Mouse (Mus musculus): ENCODE measurements around the gene Pygl. TPM values are rescaled to one million over a fixed set of nuclear protein-coding genes. Genes with fewer than 3 reads are reported as not detected.

Gene Pygl
- polyA plus RNA-seq, 1 experiment from 2014 or later = 4.9 TPM

DNA sequence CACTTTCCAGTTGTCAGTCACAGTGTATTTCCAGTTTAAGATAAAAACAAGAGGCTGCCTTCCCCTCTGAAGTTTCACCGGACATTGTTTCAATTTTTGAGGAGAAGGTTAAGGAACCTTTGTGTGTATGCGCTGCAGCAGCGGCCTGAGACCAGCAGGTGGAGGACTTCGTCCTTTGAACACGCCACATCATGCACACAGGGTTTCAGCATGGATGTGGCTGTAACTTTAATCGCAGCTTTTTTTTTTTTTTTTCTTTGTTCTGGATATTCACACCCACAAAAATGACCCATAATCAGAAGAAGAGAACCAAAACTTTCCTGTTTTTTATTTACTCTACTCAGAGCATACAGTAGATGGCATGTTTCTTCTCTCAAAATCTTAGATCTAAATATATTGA is 3.1 kb upstream of the Pygl start:
- WGBS = 5% methylated on average over 6 of the region's 6 CpGs
- Histone ChIP-seq H3K27ac (ENCODE audit: low read depth, low read length) (no peak overlapping the region), H3K4me2 (ENCODE audit: low read length) (no peak overlapping the region), H3K9me3 (replicated peaks; ENCODE audit: control insufficient read depth, low read length) (no peaks in the 10 kb centered on the region), H3K36me3 (ENCODE audit: control insufficient read depth, insufficient read depth, low read length) (no peaks in the 10 kb centered on the region), H3K4me1 (ENCODE audit: control insufficient read depth, insufficient read depth, low read length) (peaks cover 9% of the 10 kb centered on the region), H3K9ac (ENCODE audit: low read length) (no peak overlapping the region), H3K27me3 (replicated peaks; ENCODE audit: control insufficient read depth, insufficient read depth, low read length) (no peaks in the 10 kb centered on the region), H3K4me3 (ENCODE audit: low read depth, low read length) (no peak overlapping the region)
- DNase-seq (ENCODE audit: low spot score) (peak; percentile 88), ATAC-seq (peak; percentile 70)

DNA sequence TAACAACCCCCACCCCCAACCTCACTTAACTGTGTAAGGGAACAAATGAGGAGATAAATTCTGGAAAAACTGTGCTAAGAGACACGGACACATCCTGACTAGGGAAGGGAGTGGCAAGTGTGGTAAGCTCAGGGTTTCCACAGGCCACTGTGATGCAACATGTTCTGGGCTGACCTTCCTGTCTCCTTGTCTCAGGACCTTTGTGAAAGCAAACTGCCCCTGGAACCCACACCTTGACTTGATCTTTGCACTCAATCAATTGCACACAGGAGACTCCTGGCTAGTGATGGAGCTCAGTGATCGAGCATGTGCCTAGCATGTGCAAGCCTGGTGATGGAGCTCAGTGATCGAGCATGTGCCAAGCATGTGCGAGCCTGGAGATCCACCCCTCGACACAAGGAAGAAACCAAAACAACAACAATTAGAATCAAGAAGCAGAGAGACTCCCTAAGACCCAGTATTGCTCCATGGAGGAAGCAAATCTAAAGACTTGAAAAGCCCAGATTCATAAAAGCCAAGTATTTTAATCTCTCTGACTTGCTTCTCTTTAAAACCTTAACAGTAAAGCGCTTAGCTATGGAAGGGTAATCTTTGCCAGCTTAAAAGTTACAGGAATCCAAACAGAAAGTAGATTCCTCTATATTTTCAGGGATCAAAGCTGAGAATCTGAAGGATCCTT is 2.5 kb upstream of the Pygl start:
- Histone ChIP-seq H3K4me2 (ENCODE audit: low read length) (no peak overlapping the region), H3K36me3 (ENCODE audit: control insufficient read depth, insufficient read depth, low read length) (no peaks in the 10 kb centered on the region), H3K9me3 (replicated peaks; ENCODE audit: control insufficient read depth, low read length) (no peaks in the 10 kb centered on the region), H3K9ac (ENCODE audit: low read length) (no peak overlapping the region), H3K4me3 (ENCODE audit: low read depth, low read length) (no peak overlapping the region), H3K4me1 (ENCODE audit: control insufficient read depth, insufficient read depth, low read length) (peaks cover 6% of the 10 kb centered on the region), H3K27ac (ENCODE audit: low read depth, low read length) (no peak overlapping the region), H3K27me3 (replicated peaks; ENCODE audit: control insufficient read depth, insufficient read depth, low read length) (no peaks in the 10 kb centered on the region)
- WGBS = 87% methylated on average over 6 of the region's 6 CpGs
- no peak for DNase-seq (ENCODE audit: low spot score)
- no peak for ATAC-seq

DNA sequence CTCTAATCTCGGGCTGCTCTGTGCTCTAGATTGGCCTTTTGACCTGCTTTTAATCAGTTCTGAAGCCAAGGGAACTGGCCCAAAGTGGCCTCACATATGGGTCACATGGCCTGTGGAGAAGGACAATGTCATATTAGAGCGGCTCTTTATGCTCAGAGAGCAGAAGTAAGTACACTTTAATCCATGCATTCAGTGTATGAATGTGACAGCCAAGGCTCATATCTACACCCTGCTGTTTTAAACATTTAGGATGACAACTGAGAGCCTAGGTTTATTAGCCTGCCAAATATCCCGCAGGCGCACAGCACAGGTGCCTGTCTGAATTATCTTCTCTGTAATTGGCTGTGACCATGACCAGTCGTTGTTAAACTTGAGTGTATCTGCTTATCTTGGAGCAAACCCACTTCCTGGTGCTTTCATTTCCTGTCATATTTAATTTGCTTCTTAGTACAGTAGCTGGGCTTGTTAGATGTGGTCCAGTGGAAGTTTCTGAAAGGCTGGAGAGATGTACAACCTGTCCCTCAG is 794 bp upstream of the Pygl start:
- Histone ChIP-seq H3K9ac (ENCODE audit: low read length) (no peak overlapping the region), H3K4me1 (ENCODE audit: control insufficient read depth, insufficient read depth, low read length) (peaks cover 5% of the 10 kb centered on the region), H3K4me2 (ENCODE audit: low read length) (no peak overlapping the region), H3K4me3 (ENCODE audit: low read depth, low read length) (no peak overlapping the region), H3K27ac (ENCODE audit: low read depth, low read length) (no peak overlapping the region), H3K9me3 (replicated peaks; ENCODE audit: control insufficient read depth, low read length) (no peaks in the 10 kb centered on the region), H3K36me3 (ENCODE audit: control insufficient read depth, insufficient read depth, low read length) (no peaks in the 10 kb centered on the region), H3K27me3 (replicated peaks; ENCODE audit: control insufficient read depth, insufficient read depth, low read length) (0 out of 2 replicates have a peak, but pooled peaks cover 4% of the 10 kb centered on the region)
- ATAC-seq = no peak
- no peak for DNase-seq (ENCODE audit: low spot score)
- WGBS = 10% methylated on average over 5 of the region's 5 CpGs

DNA sequence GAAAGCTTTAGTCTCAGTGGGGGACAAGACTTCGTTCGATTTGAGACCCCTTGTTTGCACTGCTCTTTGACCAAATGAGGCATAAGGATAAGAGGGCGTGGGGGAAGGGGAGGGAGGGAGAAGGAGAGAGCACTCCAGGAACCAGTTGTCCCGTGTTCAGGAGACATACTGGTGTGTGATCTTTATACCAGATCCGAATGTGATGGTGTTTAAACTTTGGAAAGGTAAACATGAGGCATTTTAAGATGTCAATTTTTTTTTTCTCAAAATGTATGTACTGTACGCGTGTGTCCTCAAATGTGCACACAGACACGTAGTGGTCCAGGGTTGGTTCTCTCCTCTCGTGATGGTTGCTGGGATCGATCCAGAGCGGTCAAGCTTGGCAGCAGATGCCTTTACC is 3.1 kb downstream of the Pygl start:
- Histone ChIP-seq H3K9me3 (replicated peaks; ENCODE audit: control insufficient read depth, low read length) (no peaks in the 10 kb centered on the region), H3K4me3 (ENCODE audit: low read depth, low read length) (no peak overlapping the region), H3K9ac (ENCODE audit: low read length) (no peak overlapping the region), H3K4me2 (ENCODE audit: low read length) (no peak overlapping the region), H3K27ac (ENCODE audit: low read depth, low read length) (no peak overlapping the region), H3K4me1 (ENCODE audit: control insufficient read depth, insufficient read depth, low read length) (peaks cover 5% of the 10 kb centered on the region), H3K27me3 (replicated peaks; ENCODE audit: control insufficient read depth, insufficient read depth, low read length) (peaks cover 7% of the 10 kb centered on the region; the same call in 1 of the 2 replicates), H3K36me3 (ENCODE audit: control insufficient read depth, insufficient read depth, low read length) (no peaks in the 10 kb centered on the region)
- WGBS = 68% methylated on average over 11 of the region's 11 CpGs
- ATAC-seq (no peak), DNase-seq (ENCODE audit: low spot score) (no peak)

DNA sequence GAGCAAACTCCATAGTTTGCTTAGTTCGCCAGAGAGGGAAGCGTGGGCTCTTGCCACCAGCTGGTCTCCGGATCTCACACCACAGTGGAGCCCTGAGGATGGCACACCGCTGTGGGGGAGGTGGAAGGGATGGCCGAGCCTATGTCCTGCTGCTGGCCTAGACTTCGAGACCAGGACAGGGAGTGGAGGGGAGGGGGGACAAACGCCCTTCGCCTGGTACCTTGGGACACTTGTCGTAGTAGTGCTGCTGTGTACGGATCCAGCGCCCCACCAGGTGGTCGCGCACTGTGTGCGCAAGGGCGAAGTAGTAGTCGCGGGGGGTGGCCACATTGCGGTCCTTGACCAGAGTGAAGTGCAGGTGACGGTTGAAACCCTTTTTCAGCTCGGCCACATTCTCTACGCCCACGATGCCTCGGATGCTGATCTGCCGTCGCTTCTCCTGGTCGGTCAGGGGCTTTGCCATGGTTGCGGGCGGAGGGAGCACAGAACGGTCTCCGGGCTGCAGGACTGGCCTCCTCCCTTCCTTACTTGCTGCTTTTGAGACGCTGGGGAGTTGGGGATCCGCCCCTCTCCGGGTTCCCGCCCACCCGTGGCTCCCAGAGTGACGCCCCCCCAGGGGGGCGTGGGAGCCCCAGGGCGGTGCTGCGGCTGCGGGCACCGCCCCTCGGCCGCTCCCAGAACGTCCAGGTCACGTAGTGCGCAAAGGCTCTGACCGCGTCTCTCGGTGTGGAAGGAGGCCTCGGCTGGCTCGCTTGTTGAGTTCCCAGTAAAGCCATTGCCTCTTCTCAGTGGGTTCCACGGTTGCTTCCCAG is 4.0 kb downstream of the Pygl start:
- no peaks in the 10 kb centered on the region for H3K9me3 ChIP-seq (replicated peaks; ENCODE audit: control insufficient read depth, low read length)
- H3K4me1 ChIP-seq (ENCODE audit: control insufficient read depth, insufficient read depth, low read length) = peaks cover 5% of the 10 kb centered on the region
- no peaks in the 10 kb centered on the region for H3K36me3 ChIP-seq (ENCODE audit: control insufficient read depth, insufficient read depth, low read length)
- DNase-seq (ENCODE audit: low spot score) (peak; percentile 49), ATAC-seq (peak; percentile 82)
- H3K4me2 ChIP-seq (ENCODE audit: low read length) = peak overlapping the region; percentile 82
- peaks cover 7% of the 10 kb centered on the region; the same call in 1 of the 2 replicates for H3K27me3 ChIP-seq (replicated peaks; ENCODE audit: control insufficient read depth, insufficient read depth, low read length)
- WGBS = under 1% methylated on average over 50 of the region's 52 CpGs
- H3K4me3 ChIP-seq (ENCODE audit: low read depth, low read length) = peak overlapping the region; percentile 40
- peak overlapping the region; percentile 54 for H3K9ac ChIP-seq (ENCODE audit: low read length)
- no peak overlapping the region for H3K27ac ChIP-seq (ENCODE audit: low read depth, low read length)

DNA sequence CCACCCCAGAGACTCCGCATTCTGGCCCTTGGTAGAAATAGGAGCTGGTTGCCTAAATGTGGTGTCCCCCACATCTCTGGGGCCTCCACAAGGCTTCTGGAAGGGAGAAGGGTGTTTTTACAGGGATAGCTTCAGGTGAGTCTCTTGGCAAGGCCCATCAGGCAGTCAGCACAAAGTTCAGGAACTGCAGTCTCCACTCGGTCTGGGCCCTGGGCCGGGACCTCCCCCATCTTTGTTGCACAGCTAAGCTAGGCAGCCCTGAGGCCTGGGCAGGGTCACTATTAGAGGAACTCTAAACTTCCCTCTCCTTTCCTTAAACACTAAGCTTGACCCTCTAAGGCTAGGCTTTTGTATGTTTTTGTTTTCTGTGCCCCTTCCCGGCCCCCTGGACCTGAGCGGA is 4.6 kb downstream of the Pygl start:
- ATAC-seq (peak; percentile 15; the same call in 1 of the 2 replicates), DNase-seq (ENCODE audit: low spot score) (no peak)
- Histone ChIP-seq H3K27me3 (replicated peaks; ENCODE audit: control insufficient read depth, insufficient read depth, low read length) (peaks cover 7% of the 10 kb centered on the region; the same call in 1 of the 2 replicates), H3K4me1 (ENCODE audit: control insufficient read depth, insufficient read depth, low read length) (peaks cover 5% of the 10 kb centered on the region), H3K4me3 (ENCODE audit: low read depth, low read length) (peak overlapping the region; percentile 40; the same call in 1 of the 2 replicates), H3K36me3 (ENCODE audit: control insufficient read depth, insufficient read depth, low read length) (no peaks in the 10 kb centered on the region), H3K4me2 (ENCODE audit: low read length) (peak overlapping the region; percentile 82), H3K27ac (ENCODE audit: low read depth, low read length) (no peak overlapping the region), H3K9ac (ENCODE audit: low read length) (peak overlapping the region; percentile 54; the same call in 1 of the 2 replicates), H3K9me3 (replicated peaks; ENCODE audit: control insufficient read depth, low read length) (no peaks in the 10 kb centered on the region)
- 29% methylated on average over 5 of the region's 5 CpGs for WGBS

DNA sequence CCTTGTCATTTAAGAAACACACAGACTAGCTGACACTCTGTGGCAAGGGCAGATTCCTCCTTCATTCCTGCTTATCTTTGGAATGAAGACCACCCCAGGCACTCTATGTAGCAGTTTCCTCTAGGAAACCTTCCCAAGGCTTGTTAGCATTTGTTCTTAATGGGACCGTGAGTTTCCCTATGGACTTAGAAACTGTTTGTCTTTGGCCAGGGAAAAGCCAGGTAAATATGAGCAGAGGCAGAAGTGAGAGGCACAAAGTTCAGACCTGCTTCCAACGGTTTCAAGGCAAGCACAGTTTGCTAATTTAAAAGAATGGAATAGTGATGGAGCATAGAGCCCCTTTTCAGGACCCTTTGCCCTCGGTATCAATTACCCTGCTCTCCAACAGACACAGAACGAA is 8.0 kb downstream of the Pygl start:
- no peak overlapping the region for H3K4me2 ChIP-seq (ENCODE audit: low read length)
- ATAC-seq = no peak
- no peak overlapping the region for H3K4me3 ChIP-seq (ENCODE audit: low read depth, low read length)
- peaks cover 5% of the 10 kb centered on the region for H3K4me1 ChIP-seq (ENCODE audit: control insufficient read depth, insufficient read depth, low read length)
- no peaks in the 10 kb centered on the region for H3K36me3 ChIP-seq (ENCODE audit: control insufficient read depth, insufficient read depth, low read length)
- H3K27me3 ChIP-seq (replicated peaks; ENCODE audit: control insufficient read depth, insufficient read depth, low read length) = peaks cover 6% of the 10 kb centered on the region; the same call in 1 of the 2 replicates
- H3K27ac ChIP-seq (ENCODE audit: low read depth, low read length) = no peak overlapping the region
- WGBS = 61% methylated on average over 4 of the region's 4 CpGs
- H3K9me3 ChIP-seq (replicated peaks; ENCODE audit: control insufficient read depth, low read length) = no peaks in the 10 kb centered on the region
- DNase-seq (ENCODE audit: low spot score) = no peak
- no peak overlapping the region for H3K9ac ChIP-seq (ENCODE audit: low read length)

DNA sequence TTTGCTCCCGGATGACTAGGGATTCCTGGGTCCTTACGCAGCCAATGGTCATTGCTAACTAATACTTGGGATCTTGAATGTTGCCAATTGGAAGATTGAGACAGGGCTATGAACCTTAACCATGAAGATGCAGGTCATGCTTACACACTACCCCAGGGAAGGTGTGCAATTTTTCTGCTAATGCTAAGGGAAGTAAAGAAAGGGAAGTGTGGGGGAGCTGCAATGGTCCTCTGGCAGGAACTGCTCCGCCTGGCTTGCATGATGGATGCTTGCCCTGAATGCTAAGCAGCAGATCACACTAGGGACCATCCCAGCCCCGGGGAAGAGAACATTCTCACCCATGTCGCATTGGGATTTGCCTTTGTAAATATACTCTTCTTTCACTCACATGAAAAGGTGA is 9.9 kb downstream of the Pygl start:
- peaks cover under 1% of the 10 kb centered on the region; the same call in 1 of the 2 replicates for H3K27me3 ChIP-seq (replicated peaks; ENCODE audit: control insufficient read depth, insufficient read depth, low read length)
- H3K4me1 ChIP-seq (ENCODE audit: control insufficient read depth, insufficient read depth, low read length) = no peaks in the 10 kb centered on the region; the same call in 1 of the 2 replicates
- H3K4me2 ChIP-seq (ENCODE audit: low read length) = no peak overlapping the region
- no peak overlapping the region for H3K27ac ChIP-seq (ENCODE audit: low read depth, low read length)
- 82% methylated on average over 5 of the region's 5 CpGs for WGBS
- H3K4me3 ChIP-seq (ENCODE audit: low read depth, low read length) = no peak overlapping the region
- DNase-seq (ENCODE audit: low spot score) = no peak
- no peaks in the 10 kb centered on the region for H3K36me3 ChIP-seq (ENCODE audit: control insufficient read depth, insufficient read depth, low read length)
- no peak overlapping the region for H3K9ac ChIP-seq (ENCODE audit: low read length)
- no peak for ATAC-seq
- H3K9me3 ChIP-seq (replicated peaks; ENCODE audit: control insufficient read depth, low read length) = no peaks in the 10 kb centered on the region
